Mouse (Mus musculus) CD8-positive naive resting alpha-beta T cell, adult 57 days (primary cell): ENCODE results near the gene Trap1. TPM values are rescaled to one million over a fixed set of nuclear protein-coding genes. Genes with fewer than 3 reads are reported as not detected.

ENCODE experiments used
- total RNA-seq: library from RNA; stranded (reverse); gene quantifications from one replicate; pipeline ENCODE4 v1.2.4, GENCODE M21; 2023

Gene Trap1
- total RNA-seq, result 77.5 TPM

DNA sequence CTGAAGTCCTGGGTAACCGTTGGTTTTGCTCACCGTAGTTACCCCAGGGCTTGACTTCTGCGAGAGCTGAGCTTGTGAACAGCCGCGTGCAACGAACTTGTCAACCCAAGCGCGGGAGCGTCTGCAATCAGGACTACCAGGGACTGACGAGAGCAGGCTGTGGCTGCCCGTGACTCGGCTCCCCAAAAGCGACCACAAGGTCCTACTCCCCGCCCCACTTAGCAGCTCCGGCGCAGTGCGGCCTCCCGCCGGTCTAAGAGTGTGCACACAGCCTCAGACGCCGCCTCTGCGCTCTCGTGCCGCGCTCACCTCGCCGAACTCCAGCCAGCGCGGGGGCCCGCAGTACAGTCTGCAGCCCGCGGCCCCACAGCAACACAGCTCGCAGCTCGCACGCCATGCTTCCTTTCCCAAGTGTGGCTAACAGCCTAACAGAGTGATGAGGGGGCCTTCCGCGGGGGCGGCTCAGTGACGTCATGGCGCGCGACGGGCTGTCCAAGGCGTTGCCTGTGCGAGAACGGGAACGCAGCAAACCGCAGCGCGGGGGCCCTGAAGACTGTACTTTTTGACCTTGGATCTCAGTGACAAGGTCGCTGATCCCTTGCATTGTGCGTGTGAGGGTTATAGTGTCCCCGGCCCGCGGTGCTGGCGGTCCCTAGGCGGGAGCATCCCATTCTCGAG, at the start of gene Trap1:
Gene Trap1 (minus strand): TSS at position 444 of the 678 bp plus-strand sequence.

DNA sequence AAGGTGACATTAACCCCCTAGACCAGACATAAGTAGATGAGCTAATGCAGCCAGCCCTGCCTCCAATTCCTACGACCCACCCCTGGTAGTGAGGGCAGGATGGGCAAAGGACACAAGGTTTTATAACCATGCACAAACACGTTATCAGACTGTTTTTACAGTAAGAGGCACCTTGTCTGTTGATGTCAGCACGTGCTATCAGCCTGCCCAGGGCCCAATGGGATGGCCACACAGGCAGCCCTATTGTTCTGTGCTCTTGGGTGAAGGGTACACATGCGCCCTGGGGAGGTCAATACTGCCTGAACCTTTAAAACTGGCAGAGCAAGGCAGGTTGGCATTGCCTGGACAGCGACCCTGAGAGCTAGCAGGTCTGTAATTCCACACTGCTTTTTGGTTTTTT, 40.8 kb downstream of the Trap1 start, which contains the start of gene Dnase1:
Gene Dnase1 (plus strand): TSS at position 136 of the 400 bp plus-strand sequence.

DNA sequence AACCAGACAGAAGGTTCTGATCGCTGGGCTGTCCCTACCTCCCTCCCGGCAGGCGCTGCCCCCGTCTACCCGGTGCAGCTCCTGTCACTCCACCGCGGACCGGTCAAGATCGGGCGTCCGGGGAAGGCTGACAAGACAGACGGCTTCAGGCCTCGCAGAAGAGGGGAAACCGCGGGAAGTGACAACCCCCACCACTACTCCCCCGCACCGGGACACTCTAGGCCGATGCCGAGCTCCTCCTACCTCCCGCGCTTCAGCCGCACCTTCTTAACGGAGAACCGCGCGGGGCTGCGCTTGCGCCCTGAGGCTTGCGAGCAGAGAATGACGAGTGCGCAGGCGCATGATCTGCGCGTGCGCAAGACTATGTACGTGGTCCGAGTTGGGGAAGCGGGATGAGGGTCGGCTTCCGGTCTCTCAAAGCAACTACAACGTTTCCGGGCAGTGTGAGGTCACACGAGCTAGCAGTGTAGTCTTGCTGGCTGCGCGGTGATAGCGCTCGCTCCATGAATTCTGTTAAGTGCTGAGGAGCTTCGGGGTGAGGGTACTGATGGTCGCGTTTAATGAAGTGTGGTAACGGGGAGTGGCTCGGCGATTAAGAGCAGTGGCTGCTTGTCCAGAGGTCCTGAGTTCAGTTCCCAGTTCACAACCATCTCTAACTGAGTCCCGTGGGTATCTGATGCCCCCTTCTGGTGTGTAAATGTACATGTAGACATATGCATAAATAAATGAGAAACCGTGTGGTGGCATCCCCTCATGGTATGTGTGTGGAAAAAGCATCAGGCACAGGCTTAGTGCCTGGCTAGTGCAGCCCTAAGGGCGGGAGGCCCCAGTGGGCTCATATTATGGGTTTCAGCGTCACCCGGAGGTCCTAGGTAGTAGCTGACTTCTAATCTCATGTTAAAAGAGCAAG, 73.9 kb downstream of the Trap1 start, which contains the start of gene Slx4:
Gene Slx4 (minus strand): TSS at position 282 of the 910 bp plus-strand sequence.

Other genes with a start within 250 kb of the Trap1 start
- gene Olfr15, start 246.9 kb downstream of the Trap1 start, total RNA-seq, result not detected
- gene Zfp174, start 230.6 kb downstream of the Trap1 start, total RNA-seq, result 0.46 TPM
- 77.1 TPM for gene Naa60, start 205.5 kb downstream of the Trap1 start, total RNA-seq
- 27.0 TPM for gene Zfp597, start 193.3 kb downstream of the Trap1 start, total RNA-seq
- gene Gm20695, start 193.2 kb downstream of the Trap1 start, total RNA-seq, result not detected
- 5.6 TPM for gene 1700037C18Rik, start 169.1 kb downstream of the Trap1 start, total RNA-seq
- 24.6 TPM for gene Cluap1, start 169.0 kb downstream of the Trap1 start, total RNA-seq
- gene Nlrc3, start 101.2 kb downstream of the Trap1 start, total RNA-seq, result 108 TPM
- 86.6 TPM for gene Slx4, start 74.1 kb downstream of the Trap1 start, total RNA-seq
- not detected for gene Dnase1, start 40.9 kb downstream of the Trap1 start, total RNA-seq
- gene Crebbp, start 136.2 kb upstream of the Trap1 start, total RNA-seq, result 140 TPM